In the genomic region with DNA sequence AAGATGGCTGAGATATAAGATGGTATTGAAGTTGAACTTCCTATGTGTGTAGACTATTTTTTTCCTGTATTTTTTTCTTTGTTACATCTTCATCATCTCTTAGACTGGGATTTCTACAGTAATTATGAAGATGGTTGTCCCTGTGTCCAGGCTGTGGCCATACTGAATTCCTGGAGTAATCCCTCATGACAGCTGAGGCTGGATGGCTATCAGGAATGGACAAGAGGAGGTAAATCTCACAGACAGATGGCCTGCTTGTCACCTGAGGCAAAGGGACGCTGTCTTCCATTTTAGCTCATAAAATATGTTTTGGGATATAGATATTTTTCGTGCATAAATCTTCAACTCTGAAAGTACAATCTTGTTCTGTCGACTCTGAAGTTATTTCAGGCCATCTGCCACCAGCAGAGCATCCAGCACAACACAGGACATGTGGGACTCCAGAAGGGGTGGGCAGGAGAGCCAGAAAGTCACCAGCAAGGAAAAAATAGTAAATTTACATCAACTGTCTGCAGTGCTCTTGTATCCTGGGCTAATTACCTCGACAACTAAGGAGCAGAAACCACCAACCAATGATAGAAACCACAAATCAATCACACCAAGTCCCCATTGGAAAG, we compare ENCODE assay signal across 26 mouse cellular contexts. TPM values are rescaled to one million over a fixed set of nuclear protein-coding genes. Genes with fewer than 3 reads are reported as not detected.
DNase-seq lines count a peak whose midpoint lies in the region; ATAC-seq and TF ChIP-seq lines count a peak whose summit lies in the region.
"Had no signal": no experiment of that assay in that cellular context is flagged by ENCODE, and none has a peak within 500 bp of the region (broad histone marks: within the 10 kb centered on the region; RNA-seq: fewer than 3 reads in every experiment).

No protein-coding gene starts in this region.

- no peaks in the 10 kb centered on the region for H3K36me3 ChIP-seq in forebrain, postnatal 0 days (ENCODE audit: insufficient read depth)
- H3K36me3 ChIP-seq in forebrain, embryonic 14.5 days (ENCODE audit: control insufficient read depth, insufficient read depth, low read length): no peaks in the 10 kb centered on the region
- no peaks in the 10 kb centered on the region for H3K36me3 ChIP-seq in midbrain, embryonic 11.5 days (ENCODE audit: control insufficient read depth, insufficient read depth, low read length)
- H3K36me3 ChIP-seq in midbrain, embryonic 14.5 days (ENCODE audit: control insufficient read depth, insufficient read depth, low read length): no peaks in the 10 kb centered on the region
- H3K36me3 ChIP-seq: embryonic facial prominence, embryonic 13.5 days; forebrain, embryonic 12.5 days; heart, embryonic 10.5 days; hindbrain, embryonic 12.5 days had no signal

- H3K4me1 ChIP-seq in forebrain, postnatal 0 days (ENCODE audit: insufficient read depth): peaks cover 4% of the 10 kb centered on the region; the same call in 1 of the 2 replicates
- no peaks in the 10 kb centered on the region for H3K4me1 ChIP-seq in forebrain, embryonic 14.5 days (ENCODE audit: control insufficient read depth, insufficient read depth, low read length)
- H3K4me1 ChIP-seq in midbrain, embryonic 11.5 days (ENCODE audit: control insufficient read depth, insufficient read depth, low read length): peaks cover 3% of the 10 kb centered on the region
- H3K4me1 ChIP-seq in midbrain, embryonic 14.5 days (ENCODE audit: control insufficient read depth, insufficient read depth, low read length): peaks cover 3% of the 10 kb centered on the region; the same call in 1 of the 2 replicates
- H3K4me1 ChIP-seq: embryonic facial prominence, embryonic 13.5 days; heart, embryonic 10.5 days had no signal

- no peak overlapping the region for H3K4me3 ChIP-seq in forebrain, postnatal 0 days (ENCODE audit: low read depth, low read length)
- H3K4me3 ChIP-seq in forebrain, embryonic 14.5 days (ENCODE audit: low read depth, low read length): no peak overlapping the region
- no peak overlapping the region for H3K4me3 ChIP-seq in midbrain, embryonic 11.5 days (ENCODE audit: low read depth, low read length)
- no peak overlapping the region for H3K4me3 ChIP-seq in midbrain, embryonic 14.5 days (replicated peaks; ENCODE audit: low read depth, low read length)
- H3K4me3 ChIP-seq: embryonic facial prominence, embryonic 13.5 days; forebrain, embryonic 12.5 days; gastrocnemius, adult 2 months; heart, embryonic 10.5 days; hindbrain, embryonic 12.5 days had no signal

- H3K27me3 ChIP-seq in forebrain, postnatal 0 days (ENCODE audit: insufficient read depth, low read length): no peaks in the 10 kb centered on the region
- no peaks in the 10 kb centered on the region for H3K27me3 ChIP-seq in forebrain, embryonic 14.5 days (replicated peaks; ENCODE audit: control insufficient read depth, insufficient read depth, low read length)
- no peaks in the 10 kb centered on the region for H3K27me3 ChIP-seq in midbrain, embryonic 11.5 days (ENCODE audit: control insufficient read depth, insufficient read depth, low read length)
- H3K27me3 ChIP-seq in midbrain, embryonic 14.5 days (ENCODE audit: control insufficient read depth, insufficient read depth, low read length): no peaks in the 10 kb centered on the region
- H3K27me3 ChIP-seq: embryonic facial prominence, embryonic 13.5 days; forebrain, embryonic 12.5 days; hindbrain, embryonic 12.5 days had no signal

- H3K9ac ChIP-seq in forebrain, postnatal 0 days: no peak overlapping the region
- H3K9ac ChIP-seq in forebrain, embryonic 14.5 days (ENCODE audit: low read length): no peak overlapping the region
- no peak overlapping the region for H3K9ac ChIP-seq in midbrain, embryonic 11.5 days (ENCODE audit: low read length)
- no peak overlapping the region for H3K9ac ChIP-seq in midbrain, embryonic 14.5 days (replicated peaks; ENCODE audit: low read length)
- H3K9ac ChIP-seq: embryonic facial prominence, embryonic 13.5 days; forebrain, embryonic 12.5 days; hindbrain, embryonic 12.5 days had no signal

- ATAC-seq in forebrain, postnatal 0 days: peak; percentile 62; the same call in 1 of the 2 replicates
- ATAC-seq in forebrain, embryonic 14.5 days: no peak
- no peak for ATAC-seq in midbrain, embryonic 11.5 days (ENCODE audit: low FRiP score)
- no peak for ATAC-seq in midbrain, embryonic 14.5 days (ENCODE audit: low FRiP score, low TSS enrichment)
- no peak for ATAC-seq in inflammation-experienced regulatory T-cells, adult 6 months
- ATAC-seq: hindbrain, postnatal 0 days had no signal

- WGBS in forebrain, postnatal 0 days: 63% methylated on average over 4 of the region's 4 CpGs
- whole genome bisulfite sequencing in forebrain, embryonic 14.5 days: 77% methylated on average over 4 of the region's 4 CpGs
- WGBS in midbrain, embryonic 11.5 days: 81% methylated on average over 4 of the region's 4 CpGs
- 87% methylated on average over 4 of the region's 4 CpGs for WGBS in midbrain, embryonic 14.5 days

- no peaks in the 10 kb centered on the region for H3K9me3 ChIP-seq in forebrain, postnatal 0 days (ENCODE audit: low read length)
- H3K9me3 ChIP-seq in forebrain, embryonic 14.5 days (replicated peaks; ENCODE audit: control insufficient read depth, low read length): no peaks in the 10 kb centered on the region
- H3K9me3 ChIP-seq in midbrain, embryonic 11.5 days (ENCODE audit: control insufficient read depth, low read length): no peaks in the 10 kb centered on the region
- H3K9me3 ChIP-seq in midbrain, embryonic 14.5 days (ENCODE audit: control insufficient read depth, low read length): no peaks in the 10 kb centered on the region
- H3K9me3 ChIP-seq: embryonic facial prominence, embryonic 13.5 days; forebrain, embryonic 12.5 days; heart, embryonic 10.5 days; hindbrain, embryonic 12.5 days had no signal

- H3K4me2 ChIP-seq in forebrain, postnatal 0 days (ENCODE audit: low read depth): no peak overlapping the region
- no peak overlapping the region for H3K4me2 ChIP-seq in forebrain, embryonic 14.5 days (ENCODE audit: low read length)
- H3K4me2 ChIP-seq in midbrain, embryonic 11.5 days: no peak overlapping the region
- H3K4me2 ChIP-seq in midbrain, embryonic 14.5 days (ENCODE audit: low read length): no peak overlapping the region
- H3K4me2 ChIP-seq: embryonic facial prominence, embryonic 13.5 days; forebrain, embryonic 12.5 days; hindbrain, embryonic 12.5 days had no signal

- H3K27ac ChIP-seq in forebrain, postnatal 0 days (ENCODE audit: low read depth, low read length): no peak overlapping the region
- no peak overlapping the region for H3K27ac ChIP-seq in forebrain, embryonic 14.5 days (ENCODE audit: low read depth, low read length)
- no peak overlapping the region for H3K27ac ChIP-seq in midbrain, embryonic 11.5 days (ENCODE audit: low read depth, low read length)
- H3K27ac ChIP-seq in midbrain, embryonic 14.5 days (replicated peaks; ENCODE audit: low read depth, low read length): no peak overlapping the region
- H3K27ac ChIP-seq: embryonic facial prominence, embryonic 13.5 days; forebrain, embryonic 12.5 days; gastrocnemius, adult 2 months; heart, embryonic 10.5 days; hindbrain, embryonic 12.5 days; hindbrain, postnatal 0 days had no signal

- DNase-seq in forebrain, postnatal 0 days: peak; percentile 54
- no peak for DNase-seq in forebrain, embryonic 14.5 days (ENCODE audit: low spot score)
- peak; percentile 41 for DNase-seq in layer of hippocampus, adult 11-12 months (ENCODE audit: low spot score)
- no peak for DNase-seq in layer of hippocampus, postnatal 25 days (ENCODE audit: extremely low spot score in 1 of 2, low spot score in 1 of 2)
- DNase-seq in midbrain, embryonic 11.5 days (ENCODE audit: low spot score, missing footprints): peak; percentile 10
- no peak for DNase-seq in midbrain, embryonic 14.5 days
- peak; percentile 30 to 32 for DNase-seq in layer of hippocampus, postnatal 36 days
- DNase-seq: adrenal gland, postnatal 10 days; B cell, adult 2 months; cerebellum, adult 18-20 months; cerebellum, adult 9-11 months; cerebellum, postnatal 36 days; gastrocnemius, adult 2 months; gastrocnemius, postnatal 25 days; heart, postnatal 10 days; heart, postnatal 4 days had no signal

- TF ChIP-seq CTCF in forebrain, postnatal 0 days (IDR thresholded peaks at IDR 0.05; ENCODE audit: low read depth): no peak

RNA-seq across cellular contexts. Expression of a gene that starts 14.1 kb away (rescaled TPM):
- not detected in 2 replicates for total RNA-seq in forebrain, postnatal 0 days (2014; rRNA removed)
- not detected in 2 replicates for polyA plus RNA-seq in forebrain, postnatal 0 days (2015; fragmentation: Nextera tagmentation; extraction: Ambion mirVana)
- polyA plus RNA-seq in forebrain, embryonic 14.5 days (2014; fragmentation: Nextera tagmentation; extraction: Ambion mirVana): not detected in 2 replicates
- not detected for total RNA-seq in layer of hippocampus, postnatal 25 days (2021)
- polyA plus RNA-seq in midbrain, embryonic 11.5 days (2014; fragmentation: Nextera tagmentation; extraction: Ambion mirVana): not detected in 2 replicates
- polyA plus RNA-seq in midbrain, embryonic 14.5 days (2014; fragmentation: Nextera tagmentation; extraction: Ambion mirVana): not detected in 2 replicates
- under 1 TPM in 1 of 2 experiments, not detected in 1; 0.10 TPM for total RNA-seq in layer of hippocampus, postnatal 36 days (2021)
- polyA plus RNA-seq in inflammation-experienced regulatory T-cells, adult 6 months (2017; shearing (Covaris generic)): not detected
- total RNA-seq: adrenal gland, postnatal 10 days; adrenal gland, postnatal 4 days; gastrocnemius, adult 2 months; gastrocnemius, postnatal 25 days; granulocyte monocyte progenitor cell, adult 5-6 weeks; heart, postnatal 10 days; heart, postnatal 4 days; hindbrain, postnatal 0 days; MEL had no signal
- polyA plus RNA-seq: embryonic facial prominence, embryonic 13.5 days; forebrain, embryonic 12.5 days; heart, embryonic 10.5 days; heart, embryonic 14.5 days; hindbrain, embryonic 12.5 days; hindbrain, postnatal 0 days had no signal

Comparison
In these comparisons a context has a peak if more than half of its experiments do, and no peak if none do; other contexts are left out.
1. DNase-seq: peak in forebrain, postnatal 0 days (single experiment), layer of hippocampus, adult 11-12 months (single experiment), midbrain, embryonic 11.5 days (single experiment) and layer of hippocampus, postnatal 36 days (2 of 2); none in forebrain, embryonic 14.5 days (single experiment), layer of hippocampus, postnatal 25 days (0 of 2) and midbrain, embryonic 14.5 days (single experiment).